Mouse (Mus musculus) CH12.LX (cell line): ENCODE data around the gene Pdss2. TPM values are rescaled to one million over a fixed set of nuclear protein-coding genes. Genes with fewer than 3 reads are reported as not detected.

Experiments
- DNase-seq: peaks from one replicate; pipeline ENCODE4 v3.0.0-alpha.2; 2013; ENCODE audit errors: extremely low read depth
- H3K27ac ChIP-seq: 2 replicates; pipeline ENCODE4 v1.5.1; 2012; ENCODE audit warnings: low read depth, mild to moderate bottlenecking, control low read depth, moderate library complexity; ENCODE audit not compliant: insufficient read depth
- H3K27me3 ChIP-seq: replicated peaks from 2 replicates; pipeline ENCODE3; 2012; ENCODE audit warnings: inconsistent platforms
- H3K36me3 ChIP-seq, 2 experiments: replicated peaks in 1 of 2; 2 replicates each; pipeline versions ENCODE3 to v1.6.1; 2012; ENCODE audit warnings: inconsistent platforms in 1 of 2, low read length in 1 of 2, mild to moderate bottlenecking in 1 of 2, mixed read lengths in 1 of 2, moderate library complexity in 1 of 2; ENCODE audit not compliant: control insufficient read depth in 1 of 2, insufficient read depth in 1 of 2
- H3K4me1 ChIP-seq, 2 experiments: 2 replicates each; pipeline ENCODE4 v1.6.1; 2012; ENCODE audit warnings: inconsistent platforms in 1 of 2, moderate library complexity in 1 of 2; ENCODE audit not compliant: insufficient read depth in 2 of 2, control insufficient read depth in 1 of 2
- H3K4me2 ChIP-seq: 2 replicates; pipeline ENCODE4 v1.6.1; 2012; ENCODE audit warnings: low read depth, mild to moderate bottlenecking, control low read depth; ENCODE audit not compliant: poor library complexity, insufficient read depth, severe bottlenecking
- H3K4me3 ChIP-seq, 3 experiments: fragments of 150-350 bp in 1 of 3; sonication (generic) in 1 of 3; replicated peaks in 1 of 3; 2 replicates each; pipeline versions ENCODE3 to v1.5.1; 2011 to 2012; ENCODE audit warnings: low read depth in 2 of 3, low read length in 2 of 3, mild to moderate bottlenecking in 2 of 3, moderate library complexity in 2 of 3, control low read depth in 1 of 3, improper control_type of control experiment in 1 of 3, inconsistent platforms in 1 of 3, mixed read lengths in 1 of 3; ENCODE audit not compliant: poor library complexity in 1 of 3
- H3K79me2 ChIP-seq: replicated peaks from 2 replicates; pipeline ENCODE4 v1.6.1; 2012; ENCODE audit warnings: mild to moderate bottlenecking, moderate library complexity; ENCODE audit not compliant: control insufficient read depth, poor library complexity, insufficient read depth, severe bottlenecking; ENCODE audit errors: extremely low read depth
- H3K9ac ChIP-seq: 2 replicates; pipeline ENCODE4 v1.6.1; 2012; ENCODE audit warnings: low read depth, mild to moderate bottlenecking, control low read depth, moderate library complexity; ENCODE audit not compliant: insufficient read depth
- H3K9me3 ChIP-seq: replicated peaks from 2 replicates; pipeline ENCODE3; 2012; ENCODE audit warnings: low read length, inconsistent platforms, mixed read lengths
- BHLHE40 ChIP-seq: IDR thresholded peaks from 2 replicates; pipeline ENCODE4 v1.6.1; 2011; ENCODE audit warnings: mild to moderate bottlenecking, low read depth, low read length, improper control_type of control experiment
- CHD2 ChIP-seq: IDR thresholded peaks from 2 replicates; pipeline ENCODE4 v1.6.1; 2011; ENCODE audit warnings: low read length, improper control_type of control experiment
- E2F4 ChIP-seq: IDR thresholded peaks from 2 replicates; pipeline ENCODE4 v1.6.1; 2011; ENCODE audit warnings: low read depth, low read length, improper control_type of control experiment; ENCODE audit not compliant: insufficient replicate concordance
- ELF1 ChIP-seq: IDR thresholded peaks from 2 replicates; pipeline ENCODE4 v1.6.1; 2014; ENCODE audit warnings: low read depth, mild to moderate bottlenecking, inconsistent platforms, low read length, improper control_type of control experiment
- ETS1 ChIP-seq: conservative IDR thresholded peaks from 2 replicates; pipeline ENCODE4 v1.6.1; 2012; ENCODE audit warnings: low read depth, mild to moderate bottlenecking, inconsistent platforms, low read length, improper control_type of control experiment, moderate library complexity
- HCFC1 ChIP-seq: IDR thresholded peaks from 2 replicates; pipeline ENCODE4 v1.6.1; 2012; ENCODE audit warnings: low read depth, mild to moderate bottlenecking, inconsistent platforms, low read length, improper control_type of control experiment
- JUND ChIP-seq: conservative IDR thresholded peaks from 2 replicates; pipeline ENCODE4 v1.6.1; 2011; ENCODE audit warnings: low read depth, low read length, improper control_type of control experiment
- KAT2A ChIP-seq: IDR thresholded peaks from 2 replicates; pipeline ENCODE4 v1.6.1; 2012; ENCODE audit warnings: low read length, improper control_type of control experiment, inconsistent platforms; ENCODE audit not compliant: insufficient replicate concordance
- MAZ ChIP-seq: IDR thresholded peaks from 2 replicates; pipeline ENCODE4 v1.6.1; 2012; ENCODE audit warnings: low read depth, mild to moderate bottlenecking, inconsistent platforms, low read length, improper control_type of control experiment, moderate library complexity
- MYC ChIP-seq: IDR thresholded peaks from 2 replicates; pipeline ENCODE4 v1.6.1; 2011; ENCODE audit warnings: low read depth, mild to moderate bottlenecking, improper control_type of control experiment, low read length
- POLR2A ChIP-seq: IDR thresholded peaks from 2 replicates; pipeline ENCODE4 v1.6.1; 2011; ENCODE audit warnings: low read depth, mild to moderate bottlenecking, improper control_type of control experiment, low read length
- POLR2AphosphoS2 ChIP-seq: IDR thresholded peaks from 2 replicates; pipeline ENCODE4 v1.6.1; 2011; ENCODE audit warnings: low read depth, low read length, improper control_type of control experiment
- RAD21 ChIP-seq: IDR thresholded peaks from 2 replicates; pipeline ENCODE4 v1.6.1; 2011; ENCODE audit warnings: low read depth, mild to moderate bottlenecking, low read length, improper control_type of control experiment, moderate library complexity
- RCOR1 ChIP-seq: conservative IDR thresholded peaks from 2 replicates; pipeline ENCODE4 v1.6.1; 2012; ENCODE audit warnings: low read depth, mild to moderate bottlenecking, inconsistent platforms, low read length, improper control_type of control experiment
- SIN3A ChIP-seq: IDR thresholded peaks from 2 replicates; pipeline ENCODE4 v1.6.1; 2012; ENCODE audit warnings: low read length, improper control_type of control experiment, inconsistent platforms
- SMC3 ChIP-seq: IDR thresholded peaks from 2 replicates; pipeline ENCODE4 v1.6.1; 2011; ENCODE audit warnings: low read depth, low read length, improper control_type of control experiment
- USF2 ChIP-seq: conservative IDR thresholded peaks from 2 replicates; pipeline ENCODE4 v1.6.1; 2011; ENCODE audit warnings: low read depth, low read length, improper control_type of control experiment
- ZC3H11A ChIP-seq: IDR thresholded peaks from 2 replicates; pipeline ENCODE4 v1.6.1; 2012; ENCODE audit warnings: low read depth, mild to moderate bottlenecking, inconsistent platforms, low read length, improper control_type of control experiment
- ZMIZ1 ChIP-seq: IDR thresholded peaks from 2 replicates; pipeline ENCODE4 v1.6.1; 2012; ENCODE audit warnings: low read depth, mild to moderate bottlenecking, inconsistent platforms, low read length, improper control_type of control experiment
- dilution Hi-C: fragments of 300-500 bp; cut with MboI; formaldehyde crosslinking; loops from 2 replicates; pipeline ENCODE4 v1.14.3; 2020; ENCODE audit warnings: low sequenced_read_pairs; ENCODE audit not compliant: extremely low pct_unique_long_range_greater_than_20kb, extremely low pct_ligation_motif_present
- in situ Hi-C: fragments of 300-500 bp; cut with MboI; formaldehyde crosslinking; loops from 3 replicates; pipeline ENCODE4 v1.14.3; 2019; ENCODE audit warnings: low sequenced_read_pairs, low pct_ligation_motif_present, low pct_unique_long_range_greater_than_20kb, mixed read lengths
- polyA plus RNA-seq: library from polyadenylated mRNA; unstranded; fragments of >175 nt; gene quantifications from 2 replicates; pipeline ENCODE4 v1.2.1, GENCODE M21; 2012; ENCODE audit warnings: low read depth; ENCODE audit not compliant: insufficient read length
- total RNA-seq, 2 experiments: library from RNA; depleted of rRNA; stranded (reverse); fragments of 300-350 nt in 1 of 2; fragments of >200 nt in 1 of 2; gene quantifications; 2 replicates each; pipeline ENCODE4 v1.2.3; 2012 to 2014

Pdss2 gene
- total and polyA plus RNA-seq, 3 experiments, result 11.1 to 17.9 (median 14.3) TPM

- Histone ChIP-seq H3K4me3 (no peak overlapping the region), H3K27ac (no peak overlapping the region)
- TF ChIP-seq HCFC1 (no peak), JUND (no peak), RAD21 (no peak), POLR2A (no peak), POLR2AphosphoS2 (no peak), KAT2A (no peak), BHLHE40 (no peak), MYC (no peak), E2F4 (no peak), ELF1 (no peak), MAZ (no peak), ZMIZ1 (no peak), RCOR1 (no peak)
- TF ChIP-seq, all 38 proteins: peak for 0
- H3K4me2 ChIP-seq, result no peak overlapping the region
- H3K9ac ChIP-seq, result no peak overlapping the region
- H3K79me2 ChIP-seq, result no peaks in the 10 kb centered on the region
- no peaks in the 10 kb centered on the region for H3K27me3 ChIP-seq
- DNase-seq, result no peak
- H3K36me3 ChIP-seq, result peaks cover 0 to 7% of the 10 kb centered on the region in 2 experiments
- in situ Hi-C loops (no loop called here), dilution Hi-C loops (no loop called here)
- no peaks in the 10 kb centered on the region for H3K9me3 ChIP-seq
- H3K4me1 ChIP-seq, result peaks cover 9 to 19% of the 10 kb centered on the region in 2 experiments; a peak in 3 of 4 replicates
Observed at GRCm38 (mm10) chr10:43382660-43383059, 161.4 kb downstream of the Pdss2 start.

DNA sequence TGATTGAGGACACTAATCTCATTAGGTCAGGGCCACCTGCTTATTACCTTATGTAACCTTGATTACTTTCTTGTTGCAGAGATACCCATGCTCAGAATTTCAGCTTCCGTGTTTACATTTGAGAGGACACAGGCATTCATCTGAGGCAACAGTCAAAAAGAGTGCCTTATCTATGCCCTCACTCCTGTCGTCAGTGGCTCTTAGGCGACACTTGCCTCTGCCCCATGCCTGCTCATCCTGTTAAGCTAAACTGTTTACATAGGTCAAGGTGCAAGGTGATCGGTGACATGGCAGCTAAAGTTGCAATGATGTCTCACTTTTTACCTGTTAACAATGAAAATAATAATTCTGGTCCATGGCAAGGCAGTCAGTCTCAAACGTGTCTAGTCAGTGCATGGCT lies 163.3 kb downstream of the Pdss2 start:
- dilution Hi-C loops (no loop called here), in situ Hi-C loops (no loop called here)
- H3K27ac ChIP-seq, result no peak overlapping the region
- H3K4me1 ChIP-seq, result peaks cover 0 to under 1% of the 10 kb centered on the region in 2 experiments; a peak in 2 of 4 replicates
- H3K9ac ChIP-seq, result no peak overlapping the region
- DNase-seq, result no peak
- H3K36me3 ChIP-seq, result peaks cover 0 to 7% of the 10 kb centered on the region in 2 experiments
- no peak for TF ChIP-seq SIN3A
- no peak for TF ChIP-seq RAD21
- TF ChIP-seq SMC3, result no peak
- no peak for TF ChIP-seq POLR2A
- no peak for TF ChIP-seq MAZ
- TF ChIP-seq CHD2, result no peak
- no peak for TF ChIP-seq RCOR1
- no peak for TF ChIP-seq USF2
- no peak for TF ChIP-seq ZC3H11A
- no peak for TF ChIP-seq ETS1
- H3K27me3 ChIP-seq, result no peaks in the 10 kb centered on the region
- no peaks in the 10 kb centered on the region for H3K9me3 ChIP-seq
- no peak overlapping the region for H3K4me2 ChIP-seq
- no peaks in the 10 kb centered on the region for H3K79me2 ChIP-seq
- no peak overlapping the region for H3K4me3 ChIP-seq
